Mouse (Mus musculus): ENCODE data around the gene Donson.

- TF ChIP-seq CTCF (IDR thresholded peaks at IDR 0.05; ENCODE audit: low read depth) = no peak
- TF ChIP-seq EP300 (IDR thresholded peaks at IDR 0.05; ENCODE audit: low read depth) = no peak
These were observed 56.1 kb downstream of the Donson start for GRCm38 (mm10) chr16:91632439-91632838.

Measured in heart, postnatal 0 days (tissue).